Mouse (Mus musculus): ENCODE measurements at regions not wholly inside any gene's neighbourhood (a gene's known extent, or its start where the extent isn't known, plus 50 kb on each side); places are given as distances from the start of the nearest gene placed in this dataset.

DNA sequence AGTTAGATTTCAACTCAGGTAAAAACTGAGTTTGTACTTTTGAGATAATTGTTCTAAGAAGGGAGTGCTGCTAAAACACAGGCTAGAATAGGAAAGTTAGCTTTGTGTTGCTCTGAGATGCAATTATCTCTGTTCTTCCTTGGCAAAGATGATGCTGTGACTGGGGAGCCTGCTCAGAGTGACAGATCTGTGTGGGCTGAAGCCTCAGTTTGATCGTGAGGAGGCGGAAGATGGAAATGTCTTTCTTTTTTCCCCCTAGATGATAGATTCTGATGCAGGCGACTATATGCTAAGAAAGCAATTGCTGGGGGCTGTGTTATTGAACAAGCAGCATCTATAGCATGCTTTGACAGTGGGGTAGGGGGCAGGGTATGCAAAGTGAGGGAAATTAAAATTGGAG is 156.7 kb upstream of the Cypt15 start:
- no peak for ATAC-seq (ENCODE audit: insufficient read depth)
- no peak for DNase-seq
- TF ChIP-seq CTCF (IDR thresholded peaks at IDR 0.05; ENCODE audit: low read depth), result no peak
- Histone ChIP-seq H3K9ac (no peak overlapping the region), H3K4me3 (ENCODE audit: low read depth, low read length) (no peak overlapping the region), H3K4me1 (ENCODE audit: insufficient read depth) (no peaks in the 10 kb centered on the region), H3K27me3 (ENCODE audit: insufficient read depth, low read length) (no peaks in the 10 kb centered on the region), H3K9me3 (ENCODE audit: low read depth, low read length) (no peaks in the 10 kb centered on the region), H3K36me3 (ENCODE audit: insufficient read depth) (no peaks in the 10 kb centered on the region), H3K4me2 (no peak overlapping the region), H3K27ac (ENCODE audit: low read depth) (no peak overlapping the region)
- 74% methylated on average over 3 of the region's 3 CpGs for WGBS

DNA sequence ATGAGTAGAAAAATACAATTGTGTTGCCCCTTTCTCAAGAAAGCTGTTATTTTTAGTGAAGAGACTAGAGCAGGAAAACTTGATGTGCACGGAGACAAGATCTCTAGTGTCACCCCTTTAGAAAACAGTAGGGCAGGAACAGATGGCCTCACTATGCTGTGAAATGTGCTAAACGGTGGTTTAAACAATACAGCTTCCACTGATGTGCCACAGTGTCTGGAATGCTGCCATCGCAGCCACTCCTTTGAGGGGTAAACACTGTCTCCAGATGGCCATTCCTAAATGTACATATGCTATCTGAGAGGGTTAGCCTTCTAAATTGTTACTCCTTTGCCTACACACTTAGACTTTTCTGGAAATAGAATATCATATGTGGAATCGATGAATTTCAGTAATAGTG is 116.4 kb upstream of the Cypt15 start:
- no peak overlapping the region for H3K9ac ChIP-seq
- H3K27ac ChIP-seq (ENCODE audit: low read depth), result no peak overlapping the region
- 54% methylated on average over 4 of the region's 4 CpGs for WGBS
- no peaks in the 10 kb centered on the region for H3K4me1 ChIP-seq (ENCODE audit: insufficient read depth)
- DNase-seq (peak; percentile 1), ATAC-seq (ENCODE audit: insufficient read depth) (no peak)
- no peaks in the 10 kb centered on the region for H3K9me3 ChIP-seq (ENCODE audit: low read depth, low read length)
- no peak overlapping the region for H3K4me2 ChIP-seq
- H3K4me3 ChIP-seq (ENCODE audit: low read depth, low read length), result no peak overlapping the region
- no peaks in the 10 kb centered on the region for H3K36me3 ChIP-seq (ENCODE audit: insufficient read depth)
- no peaks in the 10 kb centered on the region for H3K27me3 ChIP-seq (ENCODE audit: insufficient read depth, low read length)
- TF ChIP-seq CTCF (IDR thresholded peaks at IDR 0.05; ENCODE audit: low read depth), result no peak

DNA sequence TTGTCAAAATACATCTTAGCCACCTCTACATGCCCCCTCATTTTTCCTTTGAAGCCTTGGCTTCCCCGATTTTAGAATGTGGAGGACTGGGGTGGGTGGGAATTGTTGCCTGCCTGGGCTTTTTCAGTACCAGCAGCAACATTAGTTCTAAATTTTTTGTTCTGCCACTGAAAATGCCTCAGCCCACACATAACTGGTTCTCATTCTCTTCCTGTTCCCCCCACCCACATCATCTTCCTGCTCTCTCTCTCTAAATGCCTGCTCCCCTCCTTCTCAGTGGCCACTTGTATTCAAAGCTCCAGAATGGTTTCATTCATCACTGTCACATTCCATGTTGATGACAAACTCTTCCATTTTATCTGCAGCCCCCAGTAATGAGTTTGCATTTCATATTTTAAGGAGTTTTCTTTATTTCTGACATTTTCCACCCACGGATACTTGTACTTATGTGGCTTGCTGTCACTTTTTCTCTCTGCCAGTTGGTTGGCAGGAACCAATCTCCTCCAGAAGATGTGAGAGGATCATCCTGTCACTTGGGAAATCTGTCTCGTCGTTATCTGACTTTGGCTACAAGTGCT is 95.8 kb upstream of the Cypt15 start:
- Histone ChIP-seq H3K4me2 (no peak overlapping the region), H3K36me3 (ENCODE audit: insufficient read depth) (no peaks in the 10 kb centered on the region), H3K4me3 (ENCODE audit: low read depth, low read length) (no peak overlapping the region), H3K9me3 (ENCODE audit: low read depth, low read length) (no peaks in the 10 kb centered on the region), H3K4me1 (ENCODE audit: insufficient read depth) (no peaks in the 10 kb centered on the region), H3K27me3 (ENCODE audit: insufficient read depth, low read length) (no peaks in the 10 kb centered on the region), H3K9ac (no peak overlapping the region), H3K27ac (ENCODE audit: low read depth) (no peak overlapping the region)
- DNase-seq (no peak), ATAC-seq (ENCODE audit: insufficient read depth) (no peak)
- TF ChIP-seq CTCF (IDR thresholded peaks at IDR 0.05; ENCODE audit: low read depth), result no peak
- 30% methylated on average over 4 of the region's 4 CpGs for WGBS

Measured in lung, embryonic 14.5 days (tissue).